Mouse (Mus musculus) CD8-positive naive resting alpha-beta T cell, adult 2 months (primary cell): ENCODE data around the gene Phldb2.

ENCODE experiments used
- DNase-seq, 2 experiments: peaks; one replicate each; pipeline ENCODE4 v3.0.0; 2022; ENCODE audit warnings: low read depth in 2 of 2, low spot score in 2 of 2

Gene Phldb2

GRCm38 (mm10) chr16:45843351-45843891 lies 110.0 kb downstream of the Phldb2 start:
- no peak for DNase-seq

DNA sequence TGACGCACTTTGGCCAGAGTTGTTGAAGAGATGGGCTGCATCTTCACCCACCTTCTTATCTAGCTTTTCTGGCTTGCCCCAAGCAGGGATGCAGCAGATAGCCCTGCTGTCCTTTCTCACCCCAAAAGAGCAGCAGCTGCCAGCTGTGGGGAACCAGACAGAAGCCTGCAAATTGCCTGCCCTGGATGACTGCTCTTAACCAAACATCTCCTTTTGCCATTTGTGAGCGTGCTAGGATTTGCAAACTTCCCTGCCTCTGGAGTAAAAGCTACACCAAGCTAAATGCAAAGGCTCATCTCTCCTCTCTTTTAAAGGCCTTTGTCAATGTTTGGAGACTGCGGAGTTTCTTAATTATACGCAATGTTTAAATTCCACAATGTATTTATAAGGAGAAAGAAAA lies 111.0 kb downstream of the Phldb2 start:
- no peak for DNase-seq

DNA sequence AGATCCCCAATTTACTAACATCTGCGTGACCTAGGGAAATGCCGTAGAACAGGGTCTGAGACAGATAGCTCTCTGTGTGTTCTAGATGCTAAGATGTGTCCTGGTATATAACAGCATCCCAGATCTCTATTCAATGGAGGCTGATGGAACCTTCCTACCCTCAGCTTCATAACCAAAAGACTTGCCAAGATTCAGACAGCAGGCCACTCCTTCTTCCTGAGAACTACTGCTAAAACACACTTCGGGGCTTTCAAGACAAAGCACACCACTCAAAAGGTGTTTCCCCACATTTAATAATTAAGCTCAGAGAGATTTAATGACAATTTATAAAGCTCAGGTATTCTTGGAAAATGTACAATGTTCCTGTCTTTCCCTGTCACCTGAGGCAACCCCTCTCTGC lies 111.6 kb downstream of the Phldb2 start:
- DNase-seq: no peak

DNA sequence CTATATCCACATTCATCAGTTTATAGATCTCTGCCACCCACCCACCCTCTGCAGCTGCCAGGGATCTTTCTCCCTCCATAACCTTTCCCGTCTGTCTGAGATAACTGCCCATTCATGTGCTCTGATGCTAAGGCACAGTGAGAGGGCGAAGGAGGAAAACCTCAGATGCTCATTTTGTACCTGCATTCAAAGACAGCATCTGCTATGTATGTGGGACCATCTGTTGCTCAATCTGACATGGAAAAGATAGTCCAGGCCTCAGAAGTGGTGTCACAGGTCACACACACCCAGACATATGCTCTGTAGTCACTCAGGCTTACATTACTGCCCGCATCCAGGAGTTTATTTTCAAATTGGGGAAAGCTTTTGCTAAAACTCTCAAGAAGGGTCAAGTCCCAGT lies 112.4 kb downstream of the Phldb2 start:
- DNase-seq: no peak

- no peak for DNase-seq
Observed at GRCm38 (mm10) chr16:45837541-45838342, 115.7 kb downstream of the Phldb2 start.

GRCm38 (mm10) chr16:45832747-45833108 lies 120.7 kb downstream of the Phldb2 start:
- DNase-seq: no peak

DNA sequence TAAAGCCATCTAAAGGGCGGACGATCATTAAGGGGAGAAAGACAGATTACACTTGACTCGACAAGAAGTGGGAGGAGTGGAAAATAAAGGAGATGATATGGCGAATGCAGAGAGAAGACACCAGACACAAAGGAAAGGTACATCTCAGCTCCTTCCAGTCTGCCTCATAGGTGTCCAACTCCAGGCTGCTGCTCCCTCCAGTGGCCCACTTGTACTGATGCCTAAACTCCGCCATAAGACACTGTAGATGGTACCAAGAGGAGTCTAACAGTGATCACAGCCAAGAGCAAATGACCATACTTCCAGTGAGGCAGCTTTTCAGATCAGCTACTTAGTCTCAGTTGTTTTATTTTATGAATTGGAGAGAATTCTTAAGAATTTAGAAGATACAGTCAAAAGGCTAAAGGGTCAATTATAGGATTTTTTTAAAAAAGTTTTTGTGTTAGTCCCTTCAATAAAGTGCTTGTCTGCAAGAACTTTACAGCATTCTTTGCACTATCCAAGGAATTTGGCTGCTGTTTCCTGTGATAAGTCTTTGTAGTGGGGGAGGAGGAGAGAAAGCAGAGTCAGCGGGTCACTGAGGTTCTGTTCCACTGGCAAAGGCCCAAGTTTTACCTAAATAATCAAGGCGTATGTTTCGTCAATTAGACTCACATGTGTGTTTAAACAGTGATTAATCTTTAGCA lies 121.2 kb downstream of the Phldb2 start:
- no peak for DNase-seq

GRCm38 (mm10) chr16:45831094-45831872 lies 122.1 kb downstream of the Phldb2 start:
- no peak for DNase-seq

DNA sequence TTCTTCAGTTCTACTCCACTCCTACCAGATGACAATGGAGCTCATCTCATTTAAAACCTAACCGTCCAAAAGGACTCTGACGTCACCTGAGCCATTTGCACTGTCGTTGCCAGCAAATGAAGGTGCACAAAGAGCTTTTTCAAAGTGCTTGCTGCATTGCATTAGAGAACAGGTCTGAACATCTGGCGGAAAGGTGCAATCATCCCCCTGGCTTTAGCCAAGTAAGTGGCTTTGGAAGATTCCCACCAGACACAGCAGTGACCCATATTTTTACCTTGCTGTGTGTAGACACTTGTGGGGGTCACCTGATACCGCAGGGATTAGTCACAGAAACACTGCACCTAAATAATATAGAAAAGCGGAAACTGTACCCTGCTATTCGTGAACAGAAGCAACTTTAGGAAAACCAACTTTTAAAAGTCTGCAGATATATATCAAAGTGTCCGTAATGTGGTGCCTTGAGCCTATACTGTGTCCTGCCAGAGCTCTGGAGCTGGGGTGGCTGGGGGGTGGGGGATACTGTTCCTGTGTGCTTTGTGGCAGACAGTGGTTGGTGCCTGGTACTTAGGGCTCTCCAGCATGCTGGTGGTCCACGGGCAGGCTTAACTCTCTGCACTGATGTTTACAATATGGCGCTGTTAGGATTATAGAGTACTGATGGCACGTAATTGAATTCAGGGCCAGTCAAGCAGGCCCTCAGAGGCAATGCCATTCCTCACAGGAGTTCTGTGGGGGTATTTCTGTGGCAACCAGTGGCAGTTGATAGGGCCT lies 123.1 kb downstream of the Phldb2 start:
- no peak for DNase-seq

GRCm38 (mm10) chr16:45825309-45825708 lies 128.1 kb downstream of the Phldb2 start:
- no peak for DNase-seq

- no peak for DNase-seq
Observed at GRCm38 (mm10) chr16:45824025-45824424, 129.4 kb downstream of the Phldb2 start.

- no peak for DNase-seq
Observed at GRCm38 (mm10) chr16:45819911-45820310, 133.5 kb downstream of the Phldb2 start.

GRCm38 (mm10) chr16:45817795-45818194 lies 135.6 kb downstream of the Phldb2 start:
- no peak for DNase-seq

DNA sequence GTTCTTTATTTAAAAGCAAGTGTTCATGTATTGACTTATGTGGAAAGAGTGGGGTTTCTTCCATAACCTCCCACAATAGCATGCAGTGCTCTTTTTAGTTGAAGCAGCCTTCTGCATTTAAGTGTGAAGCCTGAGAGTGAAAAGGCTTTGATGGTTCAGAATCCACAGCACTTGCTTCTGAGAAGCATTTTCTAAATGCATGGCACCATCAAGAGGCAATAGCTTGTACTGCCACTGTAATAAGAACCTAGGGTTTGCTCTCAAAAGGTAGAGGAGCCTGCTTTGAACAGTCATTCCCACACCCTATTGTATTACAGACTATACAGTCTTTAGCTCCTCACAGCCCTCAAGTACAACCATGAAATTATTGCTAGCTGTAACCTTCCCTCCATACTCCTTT lies 136.7 kb downstream of the Phldb2 start:
- no peak for DNase-seq

- no peak for DNase-seq
Observed at GRCm38 (mm10) chr16:45814611-45815010, 138.8 kb downstream of the Phldb2 start.

- no peak for DNase-seq
Observed at GRCm38 (mm10) chr16:45811788-45812187, 141.6 kb downstream of the Phldb2 start.

GRCm38 (mm10) chr16:45810829-45811326 lies 142.5 kb downstream of the Phldb2 start:
- no peak for DNase-seq

GRCm38 (mm10) chr16:45810155-45810554 lies 143.2 kb downstream of the Phldb2 start:
- no peak for DNase-seq

DNA sequence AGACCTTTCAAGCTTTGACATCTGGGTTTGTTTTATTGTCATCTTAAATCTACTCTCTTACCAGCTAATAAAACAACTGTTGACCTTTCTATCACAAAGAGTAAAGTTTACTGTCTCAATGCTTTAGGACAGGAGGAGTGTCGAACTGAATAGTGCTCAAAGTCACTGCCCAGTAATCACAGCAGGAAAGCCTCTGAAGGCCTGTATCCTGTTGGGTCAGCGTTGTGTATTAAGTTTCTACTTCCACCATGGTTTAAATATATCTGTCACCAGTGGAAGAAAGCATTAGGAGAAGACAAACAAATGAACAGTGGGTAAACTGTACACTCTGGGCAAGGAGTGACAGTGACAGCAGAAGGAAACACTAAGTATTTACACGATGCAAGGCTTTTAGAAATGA lies 148.7 kb downstream of the Phldb2 start:
- DNase-seq: no peak

DNA sequence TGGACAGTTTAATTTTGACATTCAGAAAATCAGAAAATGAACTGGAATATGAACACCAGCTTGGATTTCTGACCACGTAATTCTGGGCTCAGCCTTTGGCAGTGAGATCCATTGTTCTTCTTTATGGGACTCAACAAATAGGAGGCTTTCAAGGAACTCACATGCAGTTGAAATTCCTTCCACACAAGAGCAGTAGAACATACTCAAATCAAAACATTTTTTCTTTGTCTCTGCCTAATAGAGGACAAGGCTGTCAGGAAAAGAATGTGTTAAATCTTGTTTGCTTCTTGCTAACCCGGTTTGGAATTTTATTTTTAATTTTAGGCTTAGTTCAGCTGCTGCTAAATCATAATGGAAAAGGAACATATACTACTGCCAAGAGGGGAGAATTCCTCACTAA lies 153.0 kb downstream of the Phldb2 start:
- DNase-seq: no peak

GRCm38 (mm10) chr16:45799150-45799549 lies 154.2 kb downstream of the Phldb2 start:
- DNase-seq: no peak
